Mouse (Mus musculus) heart, embryonic 12.5 days (tissue): ENCODE data around the gene Cadm3. TPM values are rescaled to one million over a fixed set of nuclear protein-coding genes. Genes with fewer than 3 reads are reported as not detected.

Experiments
- ATAC-seq: fragments of 200-750 bp; cut with Nextera tagmentation; 2 replicates; pipeline ENCODE4 v1.8.0; 2017; ENCODE audit warnings: moderate TSS enrichment, moderate library complexity; ENCODE audit not compliant: insufficient number of reproducible peaks, low FRiP score
- H3K27ac ChIP-seq: fragments of 300-500 bp; sonication (generic); 2 replicates; pipeline ENCODE4 v1.5.1; 2016; ENCODE audit warnings: mild to moderate bottlenecking, moderate library complexity; ENCODE audit not compliant: poor library complexity, severe bottlenecking
- H3K27me3 ChIP-seq: fragments of 300-500 bp; sonication (generic); replicated peaks from 2 replicates; pipeline ENCODE4 v1.6.1; 2016; ENCODE audit warnings: mild to moderate bottlenecking, moderate library complexity
- H3K36me3 ChIP-seq: fragments of 300-500 bp; sonication (generic); 2 replicates; pipeline ENCODE4 v1.6.1; 2016; ENCODE audit warnings: mild to moderate bottlenecking, moderate library complexity
- H3K4me1 ChIP-seq: fragments of 300-500 bp; sonication (generic); replicated peaks from 2 replicates; pipeline ENCODE4 v1.6.1; 2016; ENCODE audit warnings: mild to moderate bottlenecking
- H3K4me2 ChIP-seq: fragments of 300-500 bp; sonication (generic); 2 replicates; pipeline ENCODE4 v1.6.1; 2016; ENCODE audit warnings: mild to moderate bottlenecking, moderate library complexity
- H3K4me3 ChIP-seq: fragments of 300-500 bp; sonication (generic); 2 replicates; pipeline ENCODE4 v1.5.1; 2016; ENCODE audit warnings: mild to moderate bottlenecking
- H3K9ac ChIP-seq: fragments of 300-500 bp; sonication (generic); 2 replicates; pipeline ENCODE4 v1.6.1; 2016; ENCODE audit warnings: mild to moderate bottlenecking, moderate library complexity
- H3K9me3 ChIP-seq: fragments of 300-500 bp; sonication (generic); replicated peaks from 2 replicates; pipeline ENCODE4 v1.6.1; 2016; ENCODE audit warnings: mild to moderate bottlenecking, moderate library complexity
- WGBS: fragments of 180-500 bp; shearing (Covaris S2); methylation state at CpG from one replicate; pipeline ENCODE4 v1.1.7; 2016; 5-methylcytosine and 5-hydroxymethylcytosine counted together
- polyA plus RNA-seq: library from polyadenylated mRNA; unstranded; fragments of >200 nt; fragmentation: Nextera tagmentation; extraction: Ambion mirVana; gene quantifications from 2 replicates; pipeline ENCODE4 v1.2.1, GENCODE M21; 2016

Gene Cadm3
- 0.57 TPM in 2 replicates for polyA plus RNA-seq

GRCm38 (mm10) chr1:173367356-173368046 lies at the start of gene Cadm3:
Gene Cadm3 (minus strand): TSS chr1:173367695.
- Histone ChIP-seq H3K9me3 (no peaks in the 10 kb centered on the region), H3K4me3 (peak within 1 kb of the TSS; percentile 49), H3K27me3 (peaks cover 52% of the 10 kb centered on the region), H3K36me3 (no peaks in the 10 kb centered on the region), H3K27ac (no peak within 1 kb of the TSS), H3K9ac (peak within 1 kb of the TSS; percentile 11; the same call in 1 of the 2 replicates), H3K4me1 (peaks cover 22% of the 10 kb centered on the region), H3K4me2 (peak within 1 kb of the TSS; percentile 77)
- ATAC-seq, result peak; percentile 49; the same call in 1 of the 2 replicates
- under 1% methylated on average over 44 of the region's 46 CpGs for WGBS

- Histone ChIP-seq H3K4me1 (no peaks in the 10 kb centered on the region), H3K4me2 (no peak overlapping the region), H3K27ac (no peak overlapping the region), H3K4me3 (no peak overlapping the region), H3K36me3 (no peaks in the 10 kb centered on the region), H3K9me3 (peaks cover 3% of the 10 kb centered on the region; the same call in 1 of the 2 replicates), H3K27me3 (no peaks in the 10 kb centered on the region), H3K9ac (no peak overlapping the region)
- WGBS, result 82% methylated on average over 3 of the region's 3 CpGs
- no peak for ATAC-seq
Measured at GRCm38 (mm10) chr1:173414631-173415030, 47.1 kb upstream of the Cadm3 start.

DNA sequence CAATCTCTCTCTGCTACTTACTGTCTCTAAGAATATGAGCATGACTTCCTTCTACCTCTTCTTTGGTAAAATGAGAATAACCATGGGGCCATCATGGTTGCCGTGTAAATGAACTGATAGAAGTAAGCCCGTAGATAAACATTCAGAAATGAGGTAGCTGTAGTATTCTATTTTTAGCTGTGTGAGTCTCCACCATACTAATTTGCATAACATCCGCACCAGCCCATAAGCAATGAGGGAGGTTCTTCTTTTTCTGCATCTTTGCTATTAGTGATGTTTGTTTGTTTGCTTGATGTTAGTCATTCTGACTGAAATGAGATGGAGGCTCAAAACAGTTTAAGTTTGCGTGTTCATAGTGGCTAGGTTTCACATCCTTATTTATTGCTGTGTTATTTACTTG lies 44.4 kb upstream of the Cadm3 start:
- ATAC-seq, result no peak
- 78% methylated on average over 4 of the region's 4 CpGs for WGBS
- no peaks in the 10 kb centered on the region for H3K36me3 ChIP-seq
- no peaks in the 10 kb centered on the region for H3K4me1 ChIP-seq
- H3K27ac ChIP-seq, result no peak overlapping the region
- peaks cover 3% of the 10 kb centered on the region; the same call in 1 of the 2 replicates for H3K9me3 ChIP-seq
- H3K9ac ChIP-seq, result no peak overlapping the region
- no peaks in the 10 kb centered on the region for H3K27me3 ChIP-seq
- H3K4me2 ChIP-seq, result no peak overlapping the region
- H3K4me3 ChIP-seq, result no peak overlapping the region

DNA sequence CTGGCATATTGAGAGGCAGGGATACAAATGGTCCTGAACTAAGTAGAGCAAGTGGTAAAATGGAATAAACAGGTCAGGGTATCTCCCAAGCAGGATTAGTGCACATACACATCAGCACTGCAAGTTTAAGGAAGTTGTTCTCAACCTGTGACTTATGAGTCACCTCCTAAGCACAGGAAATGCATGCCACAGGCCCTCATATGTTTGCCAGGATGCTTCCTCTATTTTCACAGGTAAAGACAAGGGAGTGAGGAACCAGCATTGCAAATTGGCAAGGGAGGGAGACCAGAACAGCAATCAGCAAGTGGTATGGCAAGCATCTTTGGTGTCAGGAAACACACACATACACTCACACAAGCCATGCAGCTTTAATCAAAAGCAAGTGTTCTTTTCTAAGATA lies 41.6 kb upstream of the Cadm3 start:
- Histone ChIP-seq H3K4me2 (no peak overlapping the region), H3K9me3 (no peaks in the 10 kb centered on the region), H3K27ac (no peak overlapping the region), H3K4me1 (no peaks in the 10 kb centered on the region), H3K36me3 (no peaks in the 10 kb centered on the region), H3K4me3 (no peak overlapping the region), H3K27me3 (no peaks in the 10 kb centered on the region), H3K9ac (no peak overlapping the region)
- ATAC-seq, result no peak

DNA sequence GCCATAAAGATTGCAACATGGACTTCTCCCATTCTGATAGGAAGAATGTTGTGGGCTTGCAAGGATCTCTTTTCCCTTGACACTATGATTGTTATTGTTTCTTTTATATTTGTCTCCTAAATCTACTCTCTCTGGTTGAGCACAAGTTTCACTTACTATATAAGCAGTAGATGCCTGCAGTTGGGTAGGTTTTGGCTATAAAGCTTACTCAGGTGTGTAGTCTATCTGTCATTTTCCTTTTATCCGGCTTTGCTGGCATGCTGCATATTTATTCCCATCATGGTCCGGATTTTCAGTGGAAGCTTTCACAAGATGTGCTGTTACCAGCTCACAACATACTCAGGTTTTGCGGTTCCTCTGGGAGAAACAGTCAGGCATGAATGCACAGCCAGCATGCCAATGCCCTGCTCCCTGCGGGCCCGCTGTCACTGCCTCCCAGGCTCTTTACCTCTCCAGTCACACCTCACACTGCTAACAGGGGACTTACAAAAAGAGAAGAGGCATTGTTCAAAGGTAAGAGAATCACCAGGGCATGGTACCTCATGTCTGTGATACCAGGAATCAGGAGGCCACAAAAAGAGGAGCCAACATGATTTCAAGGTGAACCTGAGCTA lies 37.3 kb upstream of the Cadm3 start:
- ATAC-seq, result no peak
- no peaks in the 10 kb centered on the region for H3K36me3 ChIP-seq
- 79% methylated on average over 5 of the region's 5 CpGs for WGBS

DNA sequence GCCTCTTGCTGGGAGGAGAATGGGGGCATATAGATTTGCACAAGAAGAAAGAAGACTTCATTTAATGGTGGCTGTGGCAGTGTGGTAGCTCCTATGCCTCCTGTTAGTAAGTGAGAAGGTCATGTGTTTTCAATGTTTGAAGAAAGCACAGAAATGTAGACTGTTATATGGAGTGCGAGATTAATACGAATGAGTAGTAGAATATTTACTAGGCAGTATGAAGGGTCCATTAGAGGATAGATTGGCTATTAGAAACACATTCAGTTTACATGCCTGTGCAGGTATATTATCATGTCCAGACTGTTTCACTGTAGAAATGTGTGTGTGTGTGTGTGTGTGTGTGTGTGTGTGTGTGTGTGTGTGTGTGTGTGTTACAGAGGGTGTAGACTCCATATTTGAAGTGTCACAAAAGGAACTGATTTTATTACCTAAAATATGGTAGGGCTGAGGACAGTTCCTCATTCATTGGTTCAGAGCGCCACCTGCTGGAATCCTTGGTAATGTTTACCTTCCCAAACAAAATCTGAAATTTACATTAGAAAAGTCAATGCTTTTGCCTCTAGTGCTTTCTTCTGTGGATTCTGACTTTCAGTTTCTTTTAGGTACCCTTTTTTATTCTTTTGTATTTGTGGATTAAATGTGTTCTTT lies 31.0 kb upstream of the Cadm3 start:
- 20% methylated on average over 3 of the region's 3 CpGs for WGBS
- Histone ChIP-seq H3K9me3 (no peaks in the 10 kb centered on the region), H3K4me1 (no peaks in the 10 kb centered on the region), H3K36me3 (no peaks in the 10 kb centered on the region), H3K9ac (no peak overlapping the region), H3K27ac (no peak overlapping the region), H3K4me3 (no peak overlapping the region), H3K4me2 (no peak overlapping the region), H3K27me3 (no peaks in the 10 kb centered on the region)
- no peak for ATAC-seq

More for the DNA sequence above, 37.3 kb upstream of the Cadm3 start:
- H3K4me2 ChIP-seq, result no peak overlapping the region
- no peaks in the 10 kb centered on the region for H3K9me3 ChIP-seq
- H3K27ac ChIP-seq, result no peak overlapping the region
- no peaks in the 10 kb centered on the region for H3K4me1 ChIP-seq
- no peak overlapping the region for H3K9ac ChIP-seq
- H3K27me3 ChIP-seq, result no peaks in the 10 kb centered on the region
- H3K4me3 ChIP-seq, result no peak overlapping the region

GRCm38 (mm10) chr1:173391754-173392153 lies 24.3 kb upstream of the Cadm3 start:
- no peaks in the 10 kb centered on the region for H3K9me3 ChIP-seq
- no peaks in the 10 kb centered on the region for H3K36me3 ChIP-seq
- 66% methylated on average over 6 of the region's 6 CpGs for WGBS
- no peak overlapping the region for H3K27ac ChIP-seq
- H3K27me3 ChIP-seq, result no peaks in the 10 kb centered on the region
- 0 out of 2 replicates have a peak, but pooled peaks have one; percentile 53 for ATAC-seq
- H3K4me1 ChIP-seq, result 0 out of 2 replicates have a peak, but pooled peaks cover 3% of the 10 kb centered on the region
- no peak overlapping the region for H3K4me2 ChIP-seq
- H3K9ac ChIP-seq, result no peak overlapping the region
- H3K4me3 ChIP-seq, result no peak overlapping the region

- peak overlapping the region; percentile 51 for H3K4me2 ChIP-seq
Measured at GRCm38 (mm10) chr1:173389901-173390401, 22.5 kb upstream of the Cadm3 start.

DNA sequence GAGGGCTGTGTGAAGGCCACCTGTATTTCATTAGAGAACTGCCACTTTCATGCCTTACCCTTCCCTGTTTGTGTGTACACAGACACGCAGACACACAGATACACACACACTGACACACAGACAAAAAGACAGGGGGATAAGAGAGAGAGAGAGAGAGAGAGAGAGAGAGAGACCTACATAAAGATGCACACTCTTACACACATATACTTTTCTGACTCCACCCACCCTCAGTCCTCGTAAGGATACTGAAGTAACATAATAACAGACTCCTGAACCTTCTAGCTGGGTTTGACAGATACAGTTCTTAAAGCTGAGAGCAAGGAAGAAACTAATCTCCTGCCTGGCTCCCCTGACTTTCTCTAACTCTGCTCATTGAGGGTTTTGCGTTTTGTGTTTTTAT lies 21.9 kb upstream of the Cadm3 start:
- Histone ChIP-seq H3K9me3 (no peaks in the 10 kb centered on the region), H3K4me3 (0 out of 2 replicates have a peak overlapping the region, but pooled peaks have one; percentile 18), H3K36me3 (no peaks in the 10 kb centered on the region), H3K27me3 (no peaks in the 10 kb centered on the region), H3K4me1 (0 out of 2 replicates have a peak, but pooled peaks cover 3% of the 10 kb centered on the region), H3K9ac (no peak overlapping the region), H3K27ac (no peak overlapping the region), H3K4me2 (peak overlapping the region; percentile 51)
- no peak for ATAC-seq
- 33% methylated on average over 3 of the region's 3 CpGs for WGBS

More at GRCm38 (mm10) chr1:173389901-173390401, 22.5 kb upstream of the Cadm3 start:
- no peaks in the 10 kb centered on the region for H3K9me3 ChIP-seq
- no peaks in the 10 kb centered on the region for H3K36me3 ChIP-seq
- no peak overlapping the region for H3K27ac ChIP-seq
- H3K27me3 ChIP-seq, result no peaks in the 10 kb centered on the region
- no peak overlapping the region for H3K9ac ChIP-seq
- WGBS, result 7% methylated on average over 13 of the region's 13 CpGs
- H3K4me1 ChIP-seq, result 0 out of 2 replicates have a peak, but pooled peaks cover 3% of the 10 kb centered on the region
- 0 out of 2 replicates have a peak, but pooled peaks have one; percentile 29 for ATAC-seq
- 0 out of 2 replicates have a peak overlapping the region, but pooled peaks have one; percentile 18 for H3K4me3 ChIP-seq

DNA sequence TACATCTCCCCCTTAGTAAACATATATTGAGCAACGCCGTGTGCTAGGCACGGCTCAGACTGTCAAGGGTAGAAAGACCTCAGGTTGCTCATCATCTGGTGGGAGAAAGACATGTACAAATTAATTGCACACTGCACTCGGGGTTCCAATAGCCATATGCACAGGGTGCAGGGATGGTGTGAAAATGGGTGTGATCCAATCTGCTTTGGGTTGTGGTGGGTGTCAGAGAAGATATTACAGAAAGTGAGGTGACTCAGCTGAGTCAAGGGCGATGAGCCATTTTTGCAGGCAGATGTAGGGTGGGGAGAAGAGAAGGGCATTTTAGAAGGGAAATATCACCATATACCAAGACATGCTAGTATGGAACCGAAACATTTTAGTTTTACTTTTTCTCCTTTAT lies 13.9 kb upstream of the Cadm3 start:
- Histone ChIP-seq H3K9me3 (no peaks in the 10 kb centered on the region), H3K27ac (no peak overlapping the region), H3K9ac (no peak overlapping the region), H3K27me3 (no peaks in the 10 kb centered on the region), H3K4me2 (no peak overlapping the region), H3K36me3 (no peaks in the 10 kb centered on the region), H3K4me1 (no peaks in the 10 kb centered on the region), H3K4me3 (no peak overlapping the region)
- no peak for ATAC-seq
- WGBS, result 80% methylated on average over 6 of the region's 6 CpGs
